Mouse (Mus musculus) hindbrain, embryonic 11.5 days (tissue): ENCODE data around the gene Ttc7b. TPM values are rescaled to one million over a fixed set of nuclear protein-coding genes. Genes with fewer than 3 reads are reported as not detected.

Experiments
- ATAC-seq: fragments of 200-750 bp; cut with Nextera tagmentation; 2 replicates; pipeline ENCODE4 v1.8.0; 2017; ENCODE audit warnings: mild to moderate bottlenecking, moderate TSS enrichment, moderate library complexity; ENCODE audit not compliant: low FRiP score
- DNase-seq: peaks from one replicate; pipeline ENCODE4 v3.0.0-alpha.2; 2015; ENCODE audit warnings: low spot score
- H3K27ac ChIP-seq: fragments of 300-500 bp; sonication (generic); 2 replicates; pipeline ENCODE4 v1.5.1; 2014; ENCODE audit warnings: mild to moderate bottlenecking, low read depth, low read length
- H3K27me3 ChIP-seq: fragments of 300-500 bp; sonication (generic); 2 replicates; pipeline ENCODE4 v1.6.1; 2014; ENCODE audit warnings: mild to moderate bottlenecking, low read length, moderate library complexity, mixed read lengths; ENCODE audit not compliant: control insufficient read depth, insufficient read depth
- H3K36me3 ChIP-seq: fragments of 300-500 bp; sonication (generic); 2 replicates; pipeline ENCODE4 v1.6.1; 2014; ENCODE audit warnings: mild to moderate bottlenecking, low read length, moderate library complexity, mixed read lengths; ENCODE audit not compliant: control insufficient read depth, insufficient read depth
- H3K4me1 ChIP-seq: fragments of 300-500 bp; sonication (generic); replicated peaks from 2 replicates; pipeline ENCODE4 v1.6.1; 2014; ENCODE audit warnings: low read length, mixed read lengths; ENCODE audit not compliant: control insufficient read depth, insufficient read depth
- H3K4me2 ChIP-seq: fragments of 300-500 bp; sonication (generic); replicated peaks from 2 replicates; pipeline ENCODE4 v1.6.1; 2014; ENCODE audit warnings: mild to moderate bottlenecking, low read depth, low read length
- H3K4me3 ChIP-seq: fragments of 300-500 bp; sonication (generic); 2 replicates; pipeline ENCODE4 v1.5.1; 2014; ENCODE audit warnings: low read depth, low read length
- H3K9ac ChIP-seq: fragments of 300-500 bp; sonication (generic); 2 replicates; pipeline ENCODE4 v1.6.1; 2014; ENCODE audit warnings: low read depth, low read length
- H3K9me3 ChIP-seq: fragments of 300-500 bp; sonication (generic); 2 replicates; pipeline ENCODE4 v1.6.1; 2016; ENCODE audit warnings: low read length; ENCODE audit not compliant: control insufficient read depth
- WGBS: fragments of 180-500 bp; shearing (Covaris S2); extraction: QIAGEN DNeasy Blood & Tissue Kit; methylation state at CpG from one replicate; pipeline ENCODE4 v1.1.7; 2014; 5-methylcytosine and 5-hydroxymethylcytosine counted together
- polyA plus RNA-seq: library from polyadenylated mRNA; unstranded; fragments of >200 nt; fragmentation: Nextera tagmentation; extraction: Ambion mirVana; gene quantifications from 2 replicates; pipeline ENCODE4 v1.2.1, GENCODE M21; 2014

Gene Ttc7b
- polyA plus RNA-seq, 1 experiment from 2014 or later: 7.1 TPM

GRCm38 (mm10) chr12:100479270-100479869, 41.3 kb downstream of the Ttc7b start:
- H3K9ac ChIP-seq: no peak overlapping the region
- no peak overlapping the region for H3K4me3 ChIP-seq
- no peaks in the 10 kb centered on the region for H3K9me3 ChIP-seq
- no peak for ATAC-seq
- H3K27ac ChIP-seq: no peak overlapping the region
- DNase-seq: no peak
- no peak overlapping the region for H3K4me2 ChIP-seq
- H3K27me3 ChIP-seq: no peaks in the 10 kb centered on the region
- H3K36me3 ChIP-seq: no peaks in the 10 kb centered on the region
- no peaks in the 10 kb centered on the region for H3K4me1 ChIP-seq
- 77% methylated on average over 10 of the region's 10 CpGs for WGBS

GRCm38 (mm10) chr12:100478615-100479014, 42.0 kb downstream of the Ttc7b start:
- H3K9me3 ChIP-seq: no peaks in the 10 kb centered on the region
- H3K36me3 ChIP-seq: no peaks in the 10 kb centered on the region
- no peak overlapping the region for H3K4me3 ChIP-seq
- no peaks in the 10 kb centered on the region for H3K4me1 ChIP-seq
- DNase-seq (no peak), ATAC-seq (no peak)
- WGBS: 89% methylated on average over 6 of the region's 6 CpGs
- H3K4me2 ChIP-seq: no peak overlapping the region
- H3K27ac ChIP-seq: no peak overlapping the region
- no peak overlapping the region for H3K9ac ChIP-seq
- no peaks in the 10 kb centered on the region for H3K27me3 ChIP-seq

GRCm38 (mm10) chr12:100478151-100478550, 42.5 kb downstream of the Ttc7b start:
- H3K27ac ChIP-seq: no peak overlapping the region
- 82% methylated on average over 6 of the region's 6 CpGs for WGBS
- ATAC-seq (no peak), DNase-seq (no peak)
- H3K27me3 ChIP-seq: no peaks in the 10 kb centered on the region
- no peaks in the 10 kb centered on the region for H3K36me3 ChIP-seq
- no peaks in the 10 kb centered on the region for H3K4me1 ChIP-seq
- H3K9me3 ChIP-seq: no peaks in the 10 kb centered on the region
- H3K4me2 ChIP-seq: no peak overlapping the region
- H3K4me3 ChIP-seq: no peak overlapping the region
- no peak overlapping the region for H3K9ac ChIP-seq

- DNase-seq (no peak), ATAC-seq (no peak)
- no peaks in the 10 kb centered on the region for H3K27me3 ChIP-seq
- H3K27ac ChIP-seq: no peak overlapping the region
- 90% methylated on average over 6 of the region's 6 CpGs for WGBS
- H3K4me3 ChIP-seq: no peak overlapping the region
- H3K9me3 ChIP-seq: no peaks in the 10 kb centered on the region
- no peak overlapping the region for H3K4me2 ChIP-seq
- H3K36me3 ChIP-seq: no peaks in the 10 kb centered on the region; the same call in 1 of the 2 replicates
- H3K9ac ChIP-seq: no peak overlapping the region
- no peaks in the 10 kb centered on the region for H3K4me1 ChIP-seq
Observed at GRCm38 (mm10) chr12:100477474-100477873, 43.2 kb downstream of the Ttc7b start.

- ATAC-seq: no peak
- Histone ChIP-seq H3K4me2 (no peak overlapping the region), H3K9ac (no peak overlapping the region), H3K27me3 (no peaks in the 10 kb centered on the region), H3K9me3 (no peaks in the 10 kb centered on the region), H3K4me3 (no peak overlapping the region), H3K4me1 (no peaks in the 10 kb centered on the region), H3K36me3 (no peaks in the 10 kb centered on the region; the same call in 1 of the 2 replicates), H3K27ac (no peak overlapping the region)
- DNase-seq: no peak
Observed at GRCm38 (mm10) chr12:100476351-100476750, 44.3 kb downstream of the Ttc7b start.

- no peaks in the 10 kb centered on the region for H3K27me3 ChIP-seq
- no peak for ATAC-seq
- no peaks in the 10 kb centered on the region for H3K9me3 ChIP-seq
- DNase-seq: no peak
- no peak overlapping the region for H3K27ac ChIP-seq
- no peak overlapping the region for H3K9ac ChIP-seq
- 91% methylated on average over 3 of the region's 3 CpGs for WGBS
- no peaks in the 10 kb centered on the region; the same call in 1 of the 2 replicates for H3K36me3 ChIP-seq
- no peak overlapping the region for H3K4me2 ChIP-seq
- H3K4me1 ChIP-seq: no peaks in the 10 kb centered on the region
- H3K4me3 ChIP-seq: no peak overlapping the region
Observed at GRCm38 (mm10) chr12:100475489-100475888, 45.1 kb downstream of the Ttc7b start.

GRCm38 (mm10) chr12:100474661-100475321, 45.8 kb downstream of the Ttc7b start:
- no peaks in the 10 kb centered on the region for H3K27me3 ChIP-seq
- WGBS: 94% methylated on average over 3 of the region's 3 CpGs
- no peaks in the 10 kb centered on the region for H3K9me3 ChIP-seq
- ATAC-seq (no peak), DNase-seq (no peak)
- H3K4me1 ChIP-seq: no peaks in the 10 kb centered on the region
- H3K27ac ChIP-seq: no peak overlapping the region
- no peak overlapping the region for H3K4me3 ChIP-seq
- H3K36me3 ChIP-seq: no peaks in the 10 kb centered on the region; the same call in 1 of the 2 replicates
- no peak overlapping the region for H3K4me2 ChIP-seq
- H3K9ac ChIP-seq: no peak overlapping the region

GRCm38 (mm10) chr12:100470295-100470694, 50.3 kb downstream of the Ttc7b start:
- no peak for ATAC-seq
- DNase-seq: no peak
- WGBS: 85% methylated on average over 9 of the region's 9 CpGs

More at GRCm38 (mm10) chr12:100470295-100470694, 50.3 kb downstream of the Ttc7b start:
- peaks cover 3% of the 10 kb centered on the region for H3K4me1 ChIP-seq
- H3K4me3 ChIP-seq: no peak overlapping the region
- H3K27ac ChIP-seq: no peak overlapping the region
- no peaks in the 10 kb centered on the region; the same call in 1 of the 2 replicates for H3K36me3 ChIP-seq
- no peak overlapping the region for H3K9ac ChIP-seq
- H3K4me2 ChIP-seq: no peak overlapping the region
- H3K9me3 ChIP-seq: no peaks in the 10 kb centered on the region
- no peaks in the 10 kb centered on the region for H3K27me3 ChIP-seq
